Mouse (Mus musculus) forebrain, embryonic 14.5 days (tissue): ENCODE data around the gene Pde10a. TPM values are rescaled to one million over a fixed set of nuclear protein-coding genes. Genes with fewer than 3 reads are reported as not detected.

ENCODE experiments used
- polyA plus RNA-seq: library from polyadenylated mRNA; unstranded; fragments of >200 nt; fragmentation: Nextera tagmentation; extraction: Ambion mirVana; gene quantifications from 2 replicates; pipeline ENCODE4 v1.2.1, GENCODE M21; 2014

Pde10a gene
- polyA plus RNA-seq, 1 experiment from 2014 or later = 12.1 TPM

Other genes with a start within 250 kb of the Pde10a start
- 340 and 366 TPM in 2 replicates for gene Mpc1, start 242.5 kb upstream of the Pde10a start, polyA plus RNA-seq
- 155 and 159 TPM in 2 replicates for gene Sft2d1, start 214.3 kb upstream of the Pde10a start, polyA plus RNA-seq
- gene Prr18, start 187.9 kb upstream of the Pde10a start, polyA plus RNA-seq = 9.7 and 10.8 TPM in 2 replicates
- gene T2, start 169.4 kb upstream of the Pde10a start, polyA plus RNA-seq = 0.35 and 0.51 TPM in 2 replicates
- gene T, start 90.9 kb upstream of the Pde10a start, polyA plus RNA-seq = 0.67 and 0.83 TPM in 2 replicates
- not detected in 2 replicates for gene Gm17087, start 41.6 kb downstream of the Pde10a start, polyA plus RNA-seq